Mouse (Mus musculus) liver, postnatal 0 days (tissue): ENCODE measurements at regions not wholly inside any gene's neighbourhood (a gene's known extent, or its start where the extent isn't known, plus 50 kb on each side); places are given as distances from the start of the nearest gene placed in this dataset.
A peak's percentile ranks its signal among the peaks of the same experiment; 100 is the strongest.

Source experiments
- CTCF ChIP-seq: sonication (generic); IDR thresholded peaks from 2 replicates; pipeline ENCODE4 v1.5.1; 2016; ENCODE audit warnings: antibody characterized with exemption, low read depth
- EP300 ChIP-seq: IDR thresholded peaks from 2 replicates; pipeline ENCODE4 v1.6.1; 2016; ENCODE audit warnings: antibody characterized with exemption, low read depth, mild to moderate bottlenecking

DNA sequence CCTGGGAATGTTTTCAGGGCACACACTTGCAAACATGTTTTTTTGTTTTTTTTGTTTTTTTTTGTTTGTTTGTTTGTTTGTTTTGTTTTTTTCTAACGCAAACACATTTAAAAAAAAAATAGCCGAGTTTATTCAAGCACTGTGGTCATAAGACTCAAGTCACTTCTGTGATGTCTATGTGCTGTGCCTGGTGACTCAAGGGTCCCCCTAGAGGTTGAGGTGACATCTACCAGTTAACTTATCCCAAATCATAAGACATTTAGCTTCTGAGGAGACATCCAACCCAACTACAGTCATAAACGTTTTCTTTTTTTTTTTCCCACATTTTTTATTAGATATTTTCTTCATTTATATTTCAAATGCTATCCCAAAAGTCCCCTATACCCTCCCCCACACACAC lies 281.2 kb upstream of the Rgma start:
- TF ChIP-seq CTCF (0 out of 2 replicates have a peak, but pooled peaks have one; percentile 9), EP300 (no peak)
